Mouse (Mus musculus) heart, embryonic 11.5 days (tissue): ENCODE measurements around the gene Gm10837. TPM values are rescaled to one million over a fixed set of nuclear protein-coding genes. Genes with fewer than 3 reads are reported as not detected.

Experiments used
- ATAC-seq: fragments of 200-750 bp; cut with Nextera tagmentation; replicated peaks from 2 replicates; pipeline ENCODE4 v1.8.0; 2017; ENCODE audit warnings: moderate library complexity; ENCODE audit not compliant: insufficient number of reproducible peaks, low FRiP score, low TSS enrichment
- H3K27ac ChIP-seq: fragments of 300-500 bp; sonication (generic); 2 replicates; pipeline ENCODE4 v1.5.1; 2014; ENCODE audit warnings: mild to moderate bottlenecking, low read depth, low read length
- H3K27me3 ChIP-seq: fragments of 300-500 bp; sonication (generic); 2 replicates; pipeline ENCODE4 v1.6.1; 2014; ENCODE audit warnings: mild to moderate bottlenecking, low read length, mixed read lengths; ENCODE audit not compliant: control insufficient read depth, insufficient read depth
- H3K36me3 ChIP-seq: fragments of 300-500 bp; sonication (generic); 2 replicates; pipeline ENCODE4 v1.6.1; 2014; ENCODE audit warnings: mild to moderate bottlenecking, low read length, moderate library complexity, mixed read lengths; ENCODE audit not compliant: control insufficient read depth, insufficient read depth
- H3K4me1 ChIP-seq: fragments of 300-500 bp; sonication (generic); 2 replicates; pipeline ENCODE4 v1.6.1; 2014; ENCODE audit warnings: low read length; ENCODE audit not compliant: control insufficient read depth, insufficient read depth
- H3K4me2 ChIP-seq: fragments of 300-500 bp; sonication (generic); 2 replicates; pipeline ENCODE4 v1.6.1; 2014; ENCODE audit warnings: mild to moderate bottlenecking, moderate library complexity
- H3K4me3 ChIP-seq: fragments of 300-500 bp; sonication (generic); 2 replicates; pipeline ENCODE4 v1.5.1; 2014; ENCODE audit warnings: low read depth, low read length
- H3K9ac ChIP-seq: fragments of 300-500 bp; sonication (generic); 2 replicates; pipeline ENCODE4 v1.6.1; 2014; ENCODE audit warnings: mild to moderate bottlenecking, low read depth, low read length, moderate library complexity
- H3K9me3 ChIP-seq: fragments of 300-500 bp; sonication (generic); replicated peaks from 2 replicates; pipeline ENCODE4 v1.6.1; 2016; ENCODE audit warnings: low read length; ENCODE audit not compliant: control insufficient read depth
- WGBS: fragments of 180-500 bp; shearing (Covaris S2); extraction: QIAGEN DNeasy Blood & Tissue Kit; methylation state at CpG from one replicate; pipeline ENCODE4 v1.1.7; 2014; ENCODE audit not compliant: insufficient replicate concordance; 5-methylcytosine and 5-hydroxymethylcytosine counted together
- polyA plus RNA-seq: library from polyadenylated mRNA; unstranded; fragments of >200 nt; fragmentation: Nextera tagmentation; extraction: Ambion mirVana; gene quantifications from 2 replicates; pipeline ENCODE4 v1.2.1, GENCODE M21; 2014

Gm10837 gene
- polyA plus RNA-seq, 1 experiment from 2014 or later, result 0.10 TPM

DNA sequence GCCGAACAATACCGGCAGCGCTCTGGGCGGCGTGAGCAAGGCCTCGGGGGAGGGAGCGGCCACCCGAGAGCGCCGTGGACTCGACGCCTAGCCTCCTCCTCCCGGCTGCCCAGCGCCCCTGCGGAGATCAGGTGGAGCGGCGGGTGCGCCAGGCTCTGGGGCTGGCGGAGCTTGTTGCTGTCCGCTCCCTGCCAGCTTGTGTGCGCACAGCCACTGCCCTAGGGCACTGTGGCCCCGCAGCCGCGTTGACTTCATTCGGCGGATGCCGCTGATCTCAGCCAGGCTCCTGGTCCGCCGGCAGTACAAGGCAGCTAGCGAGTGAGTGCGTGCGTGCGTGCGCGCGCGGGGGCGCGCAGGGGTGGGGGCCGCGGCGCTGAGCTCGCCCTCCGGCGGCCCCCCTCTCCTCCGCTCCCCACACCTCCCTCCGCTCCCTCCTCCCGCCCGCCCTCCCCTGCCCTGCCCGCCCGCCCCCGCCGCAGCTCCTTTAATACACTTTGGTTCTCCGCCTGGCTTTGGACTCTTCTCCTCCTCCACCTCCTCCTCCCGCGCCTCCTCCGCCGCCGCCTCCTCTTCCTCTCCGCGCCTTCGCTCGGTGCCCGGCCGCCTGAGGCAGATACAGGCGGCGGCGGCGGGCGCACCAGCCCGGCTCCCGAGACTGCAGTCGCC lies 15.4 kb upstream of the Gm10837 start, which contains the start of gene Zic2:
Zic2 (plus strand) TSS at position 545 of the 666 bp plus-strand sequence.
- peak within 1 kb of the TSS; percentile 10; the same call in 1 of the 2 replicates for H3K9ac ChIP-seq
- H3K4me2 ChIP-seq, result peak within 1 kb of the TSS; percentile 82
- peaks cover 22% of the 10 kb centered on the region for H3K4me1 ChIP-seq
- peaks cover 95% of the 10 kb centered on the region for H3K27me3 ChIP-seq
- under 1% methylated on average over 36 of the region's 73 CpGs for WGBS
- no peaks in the 10 kb centered on the region for H3K9me3 ChIP-seq
- peak; percentile 74 for ATAC-seq
- H3K4me3 ChIP-seq, result peak within 1 kb of the TSS; percentile 44
- no peaks in the 10 kb centered on the region for H3K36me3 ChIP-seq
- H3K27ac ChIP-seq, result no peak within 1 kb of the TSS

DNA sequence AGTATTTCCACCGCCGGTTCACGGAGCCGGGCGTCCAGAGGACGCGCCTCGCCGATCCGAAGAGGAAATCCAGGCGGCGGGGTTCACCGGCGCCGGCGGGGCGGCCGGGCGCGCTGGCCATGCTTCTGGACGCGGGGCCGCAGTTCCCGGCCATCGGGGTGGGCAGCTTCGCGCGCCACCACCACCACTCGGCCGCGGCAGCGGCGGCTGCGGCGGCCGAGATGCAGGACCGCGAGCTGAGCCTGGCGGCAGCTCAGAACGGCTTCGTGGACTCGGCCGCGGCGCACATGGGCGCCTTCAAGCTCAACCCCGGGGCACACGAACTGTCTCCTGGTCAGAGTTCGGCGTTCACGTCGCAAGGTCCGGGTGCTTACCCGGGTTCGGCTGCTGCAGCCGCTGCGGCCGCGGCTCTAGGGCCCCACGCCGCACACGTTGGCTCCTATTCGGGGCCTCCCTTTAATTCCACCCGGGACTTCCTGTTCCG lies 14.8 kb upstream of the Gm10837 start:
- Histone ChIP-seq H3K27ac (no peak overlapping the region), H3K9me3 (no peaks in the 10 kb centered on the region), H3K4me3 (peak overlapping the region; percentile 44), H3K4me1 (peaks cover 22% of the 10 kb centered on the region), H3K27me3 (peaks cover 95% of the 10 kb centered on the region), H3K9ac (no peak overlapping the region), H3K4me2 (peak overlapping the region; percentile 82), H3K36me3 (no peaks in the 10 kb centered on the region)
- ATAC-seq, result no peak
- WGBS, result under 1% methylated on average over 64 of the region's 65 CpGs

DNA sequence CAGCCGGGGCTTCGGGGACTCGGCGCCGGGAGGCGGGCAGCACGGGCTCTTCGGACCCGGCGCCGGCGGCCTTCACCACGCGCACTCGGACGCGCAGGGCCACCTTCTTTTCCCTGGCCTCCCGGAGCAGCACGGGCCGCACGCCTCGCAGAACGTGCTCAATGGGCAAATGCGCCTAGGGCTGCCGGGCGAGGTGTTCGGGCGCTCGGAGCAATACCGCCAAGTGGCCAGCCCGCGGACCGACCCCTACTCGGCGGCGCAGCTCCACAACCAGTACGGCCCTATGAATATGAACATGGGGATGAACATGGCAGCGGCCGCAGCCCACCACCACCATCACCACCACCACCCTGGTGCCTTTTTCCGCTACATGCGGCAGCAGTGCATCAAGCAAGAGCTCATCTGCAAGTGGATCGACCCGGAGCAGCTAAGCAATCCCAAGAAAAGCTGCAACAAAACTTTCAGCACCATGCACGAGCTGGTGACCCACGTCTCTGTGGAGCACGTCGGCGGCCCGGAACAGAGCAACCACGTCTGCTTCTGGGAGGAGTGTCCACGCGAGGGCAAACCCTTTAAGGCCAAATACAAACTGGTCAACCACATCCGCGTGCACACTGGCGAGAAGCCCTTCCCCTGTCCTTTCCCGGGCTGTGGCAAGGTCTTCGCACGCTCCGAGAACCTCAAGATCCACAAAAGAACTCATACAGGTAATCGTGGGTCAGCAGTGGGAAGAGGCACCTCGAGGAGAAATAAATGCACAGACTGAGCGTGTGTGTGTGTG lies 14.2 kb upstream of the Gm10837 start:
- no peak; the same call in 1 of the 2 replicates for ATAC-seq
- Histone ChIP-seq H3K4me2 (peak overlapping the region; percentile 82), H3K4me3 (peak overlapping the region; percentile 44), H3K36me3 (no peaks in the 10 kb centered on the region), H3K27ac (no peak overlapping the region), H3K4me1 (peaks cover 22% of the 10 kb centered on the region), H3K27me3 (peaks cover 95% of the 10 kb centered on the region), H3K9ac (no peak overlapping the region), H3K9me3 (no peaks in the 10 kb centered on the region)
- WGBS, result under 1% methylated on average over 62 of the region's 62 CpGs

- 0% methylated on average over 18 of the region's 18 CpGs for WGBS
- no peak for ATAC-seq
- no peak overlapping the region for H3K4me3 ChIP-seq
These were observed 13.6 kb upstream of the Gm10837 start for GRCm38 (mm10) chr14:122476822-122477215.

DNA sequence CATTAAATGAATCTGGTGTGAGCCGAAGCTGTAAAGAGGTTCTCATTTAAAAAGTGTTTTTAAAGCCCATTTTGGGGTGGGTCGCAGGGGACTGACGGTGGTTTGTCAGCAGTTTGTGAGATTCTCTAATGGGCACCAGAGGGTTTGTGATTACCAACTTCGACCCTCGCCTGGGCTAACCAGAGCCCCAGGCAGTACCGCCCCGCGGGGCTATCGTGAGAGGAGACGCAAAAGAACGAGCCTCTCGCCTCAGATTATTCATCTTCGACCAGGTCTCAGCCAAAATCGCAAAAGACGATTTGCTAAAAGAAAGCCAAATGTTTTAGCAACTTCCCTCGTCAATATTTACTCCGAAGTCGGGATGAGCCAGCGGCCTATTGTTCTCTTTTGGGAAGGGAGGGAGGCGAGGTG lies 13.1 kb upstream of the Gm10837 start:
- Histone ChIP-seq H3K4me1 (peaks cover 22% of the 10 kb centered on the region), H3K4me2 (no peak overlapping the region), H3K4me3 (no peak overlapping the region), H3K27ac (no peak overlapping the region), H3K36me3 (no peaks in the 10 kb centered on the region), H3K9ac (no peak overlapping the region), H3K9me3 (no peaks in the 10 kb centered on the region), H3K27me3 (peaks cover 97% of the 10 kb centered on the region)
- under 1% methylated on average over 20 of the region's 20 CpGs for WGBS
- no peak for ATAC-seq

More at GRCm38 (mm10) chr14:122476822-122477215, 13.6 kb upstream of the Gm10837 start:
- Histone ChIP-seq H3K4me2 (no peak overlapping the region), H3K27me3 (peaks cover 95% of the 10 kb centered on the region), H3K9ac (no peak overlapping the region), H3K36me3 (no peaks in the 10 kb centered on the region), H3K4me1 (peaks cover 22% of the 10 kb centered on the region), H3K9me3 (no peaks in the 10 kb centered on the region), H3K27ac (no peak overlapping the region)

DNA sequence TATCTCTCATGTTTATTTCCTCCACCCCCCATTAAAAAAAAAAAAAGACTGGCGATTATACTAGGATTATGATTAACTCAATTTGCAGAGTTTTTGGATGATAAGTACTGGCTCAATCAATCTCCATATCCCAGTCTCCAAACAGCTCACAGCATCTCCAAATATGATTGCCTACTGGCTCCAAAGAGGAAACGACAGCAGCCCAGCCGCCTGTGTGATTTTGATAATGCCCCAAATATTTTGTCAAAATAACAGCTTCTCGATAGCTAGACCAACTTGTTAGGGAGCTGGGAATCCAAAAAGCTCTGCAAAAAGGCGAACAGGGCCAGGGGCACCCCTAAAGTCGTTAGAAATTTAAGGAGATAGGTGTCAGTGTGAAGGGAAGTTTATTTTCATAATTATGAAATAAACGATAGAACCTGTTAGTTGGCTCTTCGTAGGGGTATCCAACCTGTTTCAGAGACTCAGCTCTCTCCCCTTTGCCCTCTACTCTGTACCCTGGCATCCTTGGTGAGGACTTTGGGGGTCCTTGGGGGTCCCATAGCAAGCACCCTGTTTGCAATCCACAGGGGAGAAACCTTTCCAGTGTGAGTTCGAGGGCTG lies 12.3 kb upstream of the Gm10837 start:
- H3K4me1 ChIP-seq, result peaks cover 22% of the 10 kb centered on the region
- H3K4me3 ChIP-seq, result no peak overlapping the region; the same call in 1 of the 2 replicates
- H3K27ac ChIP-seq, result no peak overlapping the region
- ATAC-seq, result no peak
- no peaks in the 10 kb centered on the region for H3K36me3 ChIP-seq
- peaks cover 97% of the 10 kb centered on the region for H3K27me3 ChIP-seq
- WGBS, result 2% methylated on average over 9 of the region's 9 CpGs
- H3K9ac ChIP-seq, result no peak overlapping the region
- no peaks in the 10 kb centered on the region for H3K9me3 ChIP-seq
- no peak overlapping the region for H3K4me2 ChIP-seq

DNA sequence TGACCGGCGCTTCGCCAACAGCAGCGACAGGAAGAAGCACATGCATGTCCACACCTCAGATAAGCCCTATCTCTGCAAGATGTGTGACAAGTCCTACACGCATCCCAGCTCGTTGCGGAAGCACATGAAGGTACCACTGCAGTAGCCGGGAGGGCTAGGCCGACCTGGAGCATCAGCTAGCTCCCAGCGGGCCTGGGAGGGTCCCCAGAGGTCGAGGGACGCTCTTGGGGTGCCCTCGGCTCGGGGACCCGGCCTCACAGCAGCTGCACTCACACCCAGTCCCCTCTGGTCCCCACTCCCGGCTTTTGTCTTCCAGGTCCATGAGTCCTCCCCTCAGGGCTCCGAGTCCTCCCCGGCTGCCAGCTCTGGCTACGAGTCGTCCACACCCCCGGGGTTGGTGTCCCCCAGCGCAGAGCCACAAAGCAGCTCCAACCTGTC lies 11.8 kb upstream of the Gm10837 start:
- H3K27me3 ChIP-seq, result peaks cover 97% of the 10 kb centered on the region
- peaks cover 22% of the 10 kb centered on the region for H3K4me1 ChIP-seq
- H3K4me2 ChIP-seq, result peak overlapping the region; percentile 46
- peak overlapping the region; percentile 22 for H3K4me3 ChIP-seq
- H3K9me3 ChIP-seq, result no peaks in the 10 kb centered on the region
- H3K36me3 ChIP-seq, result no peaks in the 10 kb centered on the region
- H3K27ac ChIP-seq, result no peak overlapping the region
- 0% methylated on average over 22 of the region's 22 CpGs for WGBS
- H3K9ac ChIP-seq, result no peak overlapping the region
- ATAC-seq, result no peak

GRCm38 (mm10) chr14:122479461-122480109 lies 10.8 kb upstream of the Gm10837 start:
- no peak for ATAC-seq
- Histone ChIP-seq H3K4me2 (no peak overlapping the region), H3K4me1 (peaks cover 22% of the 10 kb centered on the region), H3K9me3 (no peaks in the 10 kb centered on the region), H3K36me3 (no peaks in the 10 kb centered on the region), H3K27ac (no peak overlapping the region), H3K4me3 (no peak overlapping the region), H3K9ac (no peak overlapping the region), H3K27me3 (peaks cover 97% of the 10 kb centered on the region)
- WGBS, result 29% methylated on average over 17 of the region's 17 CpGs
